Mouse (Mus musculus): Measurements from ENCODE around the gene Nktr. TPM values are rescaled to one million over a fixed set of nuclear protein-coding genes. Genes with fewer than 3 reads are reported as not detected.

Nktr gene
- polyA plus RNA-seq, 1 experiment from 2014 or later, result 74.2 TPM

- Histone ChIP-seq H3K4me3 (ENCODE audit: low read depth, low read length) (no peak overlapping the region), H3K4me2 (no peak overlapping the region), H3K27ac (ENCODE audit: low read depth) (no peak overlapping the region), H3K9me3 (ENCODE audit: low read depth, low read length) (no peaks in the 10 kb centered on the region), H3K4me1 (ENCODE audit: insufficient read depth) (peaks cover 13% of the 10 kb centered on the region), H3K27me3 (ENCODE audit: insufficient read depth, low read length) (no peaks in the 10 kb centered on the region), H3K9ac (no peak overlapping the region), H3K36me3 (ENCODE audit: insufficient read depth) (no peaks in the 10 kb centered on the region)
- TF ChIP-seq CTCF (IDR thresholded peaks at IDR 0.05; ENCODE audit: low read depth), result no peak
- WGBS, result 30% methylated on average over 4 of the region's 4 CpGs
- ATAC-seq (ENCODE audit: insufficient read depth) (no peak), DNase-seq (no peak)
Measured at GRCm38 (mm10) chr9:121677069-121677468, 41.9 kb upstream of the Nktr start.

GRCm38 (mm10) chr9:121677476-121677875 is 41.5 kb upstream of the Nktr start:
- H3K27ac ChIP-seq (ENCODE audit: low read depth), result no peak overlapping the region
- no peak overlapping the region for H3K4me3 ChIP-seq (ENCODE audit: low read depth, low read length)
- H3K9ac ChIP-seq, result no peak overlapping the region
- no peak for TF ChIP-seq CTCF (IDR thresholded peaks at IDR 0.05; ENCODE audit: low read depth)
- WGBS, result 25% methylated on average over 8 of the region's 8 CpGs
- peak; percentile 50 for DNase-seq
- no peak for ATAC-seq (ENCODE audit: insufficient read depth)
- peaks cover 9% of the 10 kb centered on the region; the same call in 1 of the 2 replicates for H3K4me1 ChIP-seq (ENCODE audit: insufficient read depth)
- no peaks in the 10 kb centered on the region for H3K9me3 ChIP-seq (ENCODE audit: low read depth, low read length)
- H3K27me3 ChIP-seq (ENCODE audit: insufficient read depth, low read length), result no peaks in the 10 kb centered on the region
- 0 out of 2 replicates have a peak, but pooled peaks cover 2% of the 10 kb centered on the region for H3K36me3 ChIP-seq (ENCODE audit: insufficient read depth)
- H3K4me2 ChIP-seq, result no peak overlapping the region

GRCm38 (mm10) chr9:121679549-121679948 is 39.4 kb upstream of the Nktr start:
- H3K27ac ChIP-seq (ENCODE audit: low read depth), result no peak overlapping the region
- H3K4me3 ChIP-seq (ENCODE audit: low read depth, low read length), result no peak overlapping the region
- 21% methylated on average over 6 of the region's 6 CpGs for WGBS
- H3K9me3 ChIP-seq (ENCODE audit: low read depth, low read length), result no peaks in the 10 kb centered on the region
- ATAC-seq (ENCODE audit: insufficient read depth), result peak; percentile 72
- DNase-seq, result peak; percentile 83
- TF ChIP-seq CTCF (IDR thresholded peaks at IDR 0.05; ENCODE audit: low read depth), result peak; percentile 90
- no peak overlapping the region for H3K9ac ChIP-seq
- H3K27me3 ChIP-seq (ENCODE audit: insufficient read depth, low read length), result no peaks in the 10 kb centered on the region
- H3K4me2 ChIP-seq, result no peak overlapping the region
- H3K4me1 ChIP-seq (ENCODE audit: insufficient read depth), result peaks cover 8% of the 10 kb centered on the region; the same call in 1 of the 2 replicates
- H3K36me3 ChIP-seq (ENCODE audit: insufficient read depth), result peaks cover 15% of the 10 kb centered on the region; the same call in 1 of the 2 replicates

- DNase-seq, result no peak
- Histone ChIP-seq H3K4me3 (ENCODE audit: low read depth, low read length) (no peak overlapping the region), H3K4me2 (no peak overlapping the region), H3K9me3 (ENCODE audit: low read depth, low read length) (no peaks in the 10 kb centered on the region), H3K27ac (ENCODE audit: low read depth) (no peak overlapping the region), H3K27me3 (ENCODE audit: insufficient read depth, low read length) (no peaks in the 10 kb centered on the region), H3K4me1 (ENCODE audit: insufficient read depth) (peaks cover 8% of the 10 kb centered on the region; the same call in 1 of the 2 replicates), H3K9ac (no peak overlapping the region), H3K36me3 (ENCODE audit: insufficient read depth) (peaks cover 18% of the 10 kb centered on the region; the same call in 1 of the 2 replicates)
- no peak for ATAC-seq (ENCODE audit: insufficient read depth)
- no peak for TF ChIP-seq CTCF (IDR thresholded peaks at IDR 0.05; ENCODE audit: low read depth)
- 77% methylated on average over 8 of the region's 8 CpGs for WGBS
Measured at GRCm38 (mm10) chr9:121681191-121681590, 37.8 kb upstream of the Nktr start.

- Histone ChIP-seq H3K4me3 (ENCODE audit: low read depth, low read length) (no peak overlapping the region), H3K36me3 (ENCODE audit: insufficient read depth) (peaks cover 18% of the 10 kb centered on the region; the same call in 1 of the 2 replicates), H3K9ac (no peak overlapping the region), H3K27me3 (ENCODE audit: insufficient read depth, low read length) (no peaks in the 10 kb centered on the region), H3K27ac (ENCODE audit: low read depth) (no peak overlapping the region), H3K4me1 (ENCODE audit: insufficient read depth) (peaks cover 8% of the 10 kb centered on the region; the same call in 1 of the 2 replicates), H3K4me2 (no peak overlapping the region), H3K9me3 (ENCODE audit: low read depth, low read length) (no peaks in the 10 kb centered on the region)
- 72% methylated on average over 18 of the region's 18 CpGs for WGBS
- ATAC-seq (ENCODE audit: insufficient read depth), result no peak
- no peak for DNase-seq
- TF ChIP-seq CTCF (IDR thresholded peaks at IDR 0.05; ENCODE audit: low read depth), result peak; percentile 7; the same call in 1 of the 2 replicates
Measured at GRCm38 (mm10) chr9:121682037-121682680, 36.8 kb upstream of the Nktr start.

- no peaks in the 10 kb centered on the region for H3K9me3 ChIP-seq (ENCODE audit: low read depth, low read length)
- peaks cover 30% of the 10 kb centered on the region for H3K36me3 ChIP-seq (ENCODE audit: insufficient read depth)
- 71% methylated on average over 7 of the region's 7 CpGs for WGBS
- H3K4me3 ChIP-seq (ENCODE audit: low read depth, low read length), result no peak overlapping the region
- no peak for ATAC-seq (ENCODE audit: insufficient read depth)
- DNase-seq, result no peak
- no peak overlapping the region for H3K9ac ChIP-seq
- no peak overlapping the region for H3K27ac ChIP-seq (ENCODE audit: low read depth)
- no peaks in the 10 kb centered on the region for H3K27me3 ChIP-seq (ENCODE audit: insufficient read depth, low read length)
- no peak for TF ChIP-seq CTCF (IDR thresholded peaks at IDR 0.05; ENCODE audit: low read depth)
- H3K4me2 ChIP-seq, result no peak overlapping the region
- no peaks in the 10 kb centered on the region for H3K4me1 ChIP-seq (ENCODE audit: insufficient read depth)
Measured at GRCm38 (mm10) chr9:121684702-121685101, 34.3 kb upstream of the Nktr start.

- no peak for TF ChIP-seq CTCF (IDR thresholded peaks at IDR 0.05; ENCODE audit: low read depth)
- Histone ChIP-seq H3K4me3 (ENCODE audit: low read depth, low read length) (no peak overlapping the region), H3K36me3 (ENCODE audit: insufficient read depth) (peaks cover 37% of the 10 kb centered on the region), H3K9ac (no peak overlapping the region), H3K4me1 (ENCODE audit: insufficient read depth) (no peaks in the 10 kb centered on the region), H3K27me3 (ENCODE audit: insufficient read depth, low read length) (no peaks in the 10 kb centered on the region), H3K9me3 (ENCODE audit: low read depth, low read length) (no peaks in the 10 kb centered on the region), H3K27ac (ENCODE audit: low read depth) (no peak overlapping the region), H3K4me2 (no peak overlapping the region)
- 68% methylated on average over 15 of the region's 15 CpGs for WGBS
- no peak for DNase-seq
- no peak for ATAC-seq (ENCODE audit: insufficient read depth)
Measured at GRCm38 (mm10) chr9:121690200-121690651, 28.7 kb upstream of the Nktr start.

Data from lung, embryonic 14.5 days (tissue).